Comparison of ENCODE assay signal across 8 mouse cellular contexts in genomic region chr6:119450965-119451943, GRCm38 (mm10). TPM values are rescaled to one million over a fixed set of nuclear protein-coding genes. Genes with fewer than 3 reads are reported as not detected.
DNase-seq lines count a peak whose midpoint lies in the region; ATAC-seq lines count a peak whose summit lies in the region.

No protein-coding gene starts in this region.

- H3K27me3 ChIP-seq in heart, embryonic 11.5 days (ENCODE audit: control insufficient read depth, insufficient read depth, low read length): peaks cover 2% of the 10 kb centered on the region; the same call in 1 of the 2 replicates

- H3K4me3 ChIP-seq in heart, embryonic 11.5 days (ENCODE audit: low read depth, low read length): peak overlapping the region; percentile 42

- H3K4me1 ChIP-seq in heart, embryonic 11.5 days (ENCODE audit: control insufficient read depth, insufficient read depth, low read length): peaks cover 15% of the 10 kb centered on the region

- H3K9me3 ChIP-seq in heart, embryonic 11.5 days (replicated peaks; ENCODE audit: control insufficient read depth, low read length): no peaks in the 10 kb centered on the region

- intact Hi-C loops in heart, postnatal 36 days (cut with DNase I): no loop called here
- intact Hi-C loops in heart, postnatal 10 days (cut with DNase I): loop anchor here (2.0 kb wide), 1 partner anchor 28 kb away; the partner anchor contains the start of gene Fbxl14

- 34% methylated on average over 14 of the region's 14 CpGs for WGBS in heart, embryonic 11.5 days (ENCODE audit: insufficient replicate concordance)

- H3K9ac ChIP-seq in heart, embryonic 11.5 days (ENCODE audit: low read depth, low read length): peak overlapping the region; percentile 65

- peak overlapping the region; percentile 77 for H3K4me2 ChIP-seq in heart, embryonic 11.5 days

- no peaks in the 10 kb centered on the region for H3K36me3 ChIP-seq in heart, embryonic 11.5 days (ENCODE audit: control insufficient read depth, insufficient read depth, low read length)

- no peak for ATAC-seq in heart, embryonic 11.5 days (replicated peaks; ENCODE audit: insufficient number of reproducible peaks, low FRiP score, low TSS enrichment)
- peak; percentile 61 to 79 for ATAC-seq in hematopoietic stem cell, adult 5-6 weeks (replicated peaks in 1 of 2; ENCODE audit: insufficient read depth in 1 of 2, low FRiP score in 2 of 2, low TSS enrichment in 1 of 2, low read depth in 1 of 2, poor library complexity in 2 of 2, severe bottlenecking in 2 of 2)
- ATAC-seq in megakaryocyte progenitor cell, adult 5-6 weeks (replicated peaks; ENCODE audit: poor library complexity): peak; percentile 74

- peak overlapping the region; percentile 71; the same call in 1 of the 2 replicates for H3K27ac ChIP-seq in heart, embryonic 11.5 days (ENCODE audit: low read depth, low read length)

- no peak for DNase-seq in heart, postnatal 36 days
- peak; percentile 68 for DNase-seq in MEL-GATA-1-ER (ENCODE audit: extremely low read depth, low read depth)
- DNase-seq in cerebellum, postnatal 4 days (ENCODE audit: low spot score in 2 of 2): no peak
- DNase-seq in adrenal gland, adult 2 months: no peak
- DNase-seq in heart, postnatal 10 days: no peak

RNA-seq across cellular contexts. Expression of gene Fbxl14, which starts 28.2 kb away (rescaled TPM):
- polyA plus RNA-seq in heart, embryonic 11.5 days (2014; fragmentation: Nextera tagmentation; extraction: Ambion mirVana): 4.9 and 5.2 TPM in 2 replicates
- total RNA-seq in heart, postnatal 36 days (2021): 10 to 100 TPM; 14.1 to 16.5 TPM
- total RNA-seq in hematopoietic stem cell, adult 5-6 weeks (2017): 57.2 and 67.6 TPM in 2 replicates
- total RNA-seq in megakaryocyte progenitor cell, adult 5-6 weeks (2015): 45.5 and 47.0 TPM in 2 replicates
- total RNA-seq in megakaryocyte progenitor cell, adult 5-6 weeks (2017): 43.8 and 47.6 TPM in 2 replicates
- total RNA-seq in adrenal gland, adult 2 months (2021): 10 to 100 TPM; 31.9 to 36.9 TPM
- 104 and 107 TPM in 2 replicates for polyA plus RNA-seq in adrenal gland, adult 2 months (2012; rRNA removed)
- total RNA-seq in heart, postnatal 10 days (2021): 10 to 100 TPM; 19.5 to 20.0 TPM

RNA-seq across cellular contexts. Expression of gene Adipor2, which starts 33.8 kb away (rescaled TPM):
- polyA plus RNA-seq in heart, embryonic 11.5 days (2014; fragmentation: Nextera tagmentation; extraction: Ambion mirVana): 11.5 and 22.6 TPM in 2 replicates
- total RNA-seq in heart, postnatal 36 days (2021): 10 to 100 TPM; 61.9 to 65.0 TPM
- total RNA-seq in hematopoietic stem cell, adult 5-6 weeks (2017): 145 and 155 TPM in 2 replicates
- total RNA-seq in megakaryocyte progenitor cell, adult 5-6 weeks (2015): 57.1 and 64.4 TPM in 2 replicates
- 71.4 and 85.8 TPM in 2 replicates for total RNA-seq in megakaryocyte progenitor cell, adult 5-6 weeks (2017)
- 100 to 1,000 TPM; 194 to 198 TPM for total RNA-seq in adrenal gland, adult 2 months (2021)
- 55.9 and 62.9 TPM in 2 replicates for polyA plus RNA-seq in adrenal gland, adult 2 months (2012; rRNA removed)
- total RNA-seq in heart, postnatal 10 days (2021): 10 to 100 TPM; 59.0 to 61.0 TPM
